Mouse (Mus musculus) lung, embryonic 16.5 days (tissue): ENCODE measurements around the gene Gcgr. TPM values are rescaled to one million over a fixed set of nuclear protein-coding genes. Genes with fewer than 3 reads are reported as not detected.
A peak's percentile ranks its signal among the peaks of the same experiment; 100 is the strongest.

Experiments used
- ATAC-seq: fragments of 200-750 bp; cut with Nextera tagmentation; 2 replicates; pipeline ENCODE4 v1.8.0; 2017; ENCODE audit warnings: low read depth, mild to moderate bottlenecking, moderate library complexity
- H3K27ac ChIP-seq: fragments of 300-500 bp; sonication (generic); 2 replicates; pipeline ENCODE4 v1.5.1; 2014; ENCODE audit warnings: mild to moderate bottlenecking, control low read depth, low read length
- H3K27me3 ChIP-seq: fragments of 300-500 bp; sonication (generic); 2 replicates; pipeline ENCODE4 v1.6.1; 2014; ENCODE audit warnings: low read depth, low read length, mixed read lengths; ENCODE audit not compliant: control insufficient read depth, insufficient read depth
- H3K36me3 ChIP-seq: fragments of 300-500 bp; sonication (generic); 2 replicates; pipeline ENCODE4 v1.6.1; 2014; ENCODE audit warnings: low read length; ENCODE audit not compliant: control insufficient read depth, insufficient read depth
- H3K4me1 ChIP-seq: fragments of 300-500 bp; sonication (generic); replicated peaks from 2 replicates; pipeline ENCODE4 v1.6.1; 2014; ENCODE audit warnings: low read length, mixed read lengths; ENCODE audit not compliant: control insufficient read depth, insufficient read depth
- H3K4me2 ChIP-seq: fragments of 300-500 bp; sonication (generic); 2 replicates; pipeline ENCODE4 v1.6.1; 2014; ENCODE audit warnings: low read depth, low read length, control low read depth
- H3K4me3 ChIP-seq: fragments of 300-500 bp; sonication (generic); 2 replicates; pipeline ENCODE4 v1.5.1; 2014; ENCODE audit warnings: mild to moderate bottlenecking, low read length, control low read depth
- H3K9ac ChIP-seq: fragments of 300-500 bp; sonication (generic); 2 replicates; pipeline ENCODE4 v1.6.1; 2014; ENCODE audit warnings: low read length, control low read depth
- H3K9me3 ChIP-seq: fragments of 300-500 bp; sonication (generic); 2 replicates; pipeline ENCODE4 v1.6.1; 2016; ENCODE audit warnings: low read length; ENCODE audit not compliant: control insufficient read depth
- WGBS: fragments of 180-500 bp; shearing (Covaris S2); extraction: QIAGEN DNeasy Blood & Tissue Kit; methylation state at CpG from one replicate; pipeline ENCODE4 v1.1.7; 2014; 5-methylcytosine and 5-hydroxymethylcytosine counted together
- polyA plus RNA-seq: library from polyadenylated mRNA; unstranded; fragments of >200 nt; fragmentation: Nextera tagmentation; extraction: Ambion mirVana; gene quantifications from 2 replicates; pipeline ENCODE4 v1.2.1, GENCODE M21; 2015

The Gcgr gene
- polyA plus RNA-seq, 1 experiment from 2014 or later: 1.4 TPM

- 95% methylated on average over 2 of the region's 2 CpGs for WGBS
- H3K27ac ChIP-seq: no peak overlapping the region
- H3K9ac ChIP-seq: no peak overlapping the region
- no peak overlapping the region for H3K4me2 ChIP-seq
- H3K4me1 ChIP-seq: peaks cover 7% of the 10 kb centered on the region
- H3K36me3 ChIP-seq: no peaks in the 10 kb centered on the region
- H3K4me3 ChIP-seq: no peak overlapping the region
- no peaks in the 10 kb centered on the region for H3K9me3 ChIP-seq
- H3K27me3 ChIP-seq: peaks cover 32% of the 10 kb centered on the region
- no peak for ATAC-seq
Observed at GRCm38 (mm10) chr11:120525959-120526358, 4.5 kb upstream of the Gcgr start.

- no peaks in the 10 kb centered on the region for H3K9me3 ChIP-seq
- H3K4me2 ChIP-seq: no peak overlapping the region
- no peak overlapping the region for H3K27ac ChIP-seq
- no peak overlapping the region for H3K9ac ChIP-seq
- peaks cover 49% of the 10 kb centered on the region for H3K27me3 ChIP-seq
- H3K4me3 ChIP-seq: no peak overlapping the region
- no peak for ATAC-seq
- H3K4me1 ChIP-seq: peaks cover 10% of the 10 kb centered on the region
- WGBS: 52% methylated on average over 9 of the region's 9 CpGs
- no peaks in the 10 kb centered on the region for H3K36me3 ChIP-seq
Observed at GRCm38 (mm10) chr11:120527690-120528354, 2.7 kb upstream of the Gcgr start.

GRCm38 (mm10) chr11:120528903-120529302, 1.6 kb upstream of the Gcgr start:
- WGBS: 59% methylated on average over 4 of the region's 4 CpGs
- peaks cover 50% of the 10 kb centered on the region for H3K27me3 ChIP-seq
- peaks cover 10% of the 10 kb centered on the region for H3K4me1 ChIP-seq

GRCm38 (mm10) chr11:120531646-120532045, 1.1 kb downstream of the Gcgr start:
- Histone ChIP-seq H3K27ac (no peak overlapping the region), H3K9me3 (no peaks in the 10 kb centered on the region), H3K4me2 (no peak overlapping the region), H3K9ac (no peak overlapping the region), H3K36me3 (no peaks in the 10 kb centered on the region), H3K4me3 (no peak overlapping the region), H3K27me3 (peaks cover 52% of the 10 kb centered on the region), H3K4me1 (peaks cover 10% of the 10 kb centered on the region)
- WGBS: 24% methylated on average over 9 of the region's 9 CpGs
- ATAC-seq: no peak

More at GRCm38 (mm10) chr11:120528903-120529302, 1.6 kb upstream of the Gcgr start:
- Histone ChIP-seq H3K4me2 (no peak overlapping the region), H3K9me3 (no peaks in the 10 kb centered on the region), H3K9ac (no peak overlapping the region), H3K27ac (no peak overlapping the region), H3K36me3 (no peaks in the 10 kb centered on the region), H3K4me3 (no peak overlapping the region)
- no peak for ATAC-seq

- peaks cover 19% of the 10 kb centered on the region for H3K4me1 ChIP-seq
- peaks cover 39% of the 10 kb centered on the region for H3K27me3 ChIP-seq
- no peak overlapping the region for H3K9ac ChIP-seq
- no peak overlapping the region for H3K27ac ChIP-seq
- H3K36me3 ChIP-seq: no peaks in the 10 kb centered on the region
- 83% methylated on average over 8 of the region's 8 CpGs for WGBS
- no peaks in the 10 kb centered on the region for H3K9me3 ChIP-seq
- H3K4me3 ChIP-seq: no peak overlapping the region
- no peak for ATAC-seq
- H3K4me2 ChIP-seq: no peak overlapping the region
Observed at GRCm38 (mm10) chr11:120534093-120534492, 3.6 kb downstream of the Gcgr start.

- H3K4me2 ChIP-seq: no peak overlapping the region
- peaks cover 29% of the 10 kb centered on the region for H3K4me1 ChIP-seq
Observed at GRCm38 (mm10) chr11:120535145-120535544, 4.6 kb downstream of the Gcgr start.

GRCm38 (mm10) chr11:120535804-120536203, 5.3 kb downstream of the Gcgr start:
- H3K4me3 ChIP-seq: no peak overlapping the region
- no peaks in the 10 kb centered on the region for H3K9me3 ChIP-seq
- no peaks in the 10 kb centered on the region for H3K36me3 ChIP-seq
- H3K27ac ChIP-seq: no peak overlapping the region
- H3K4me1 ChIP-seq: peaks cover 29% of the 10 kb centered on the region
- H3K27me3 ChIP-seq: peaks cover 22% of the 10 kb centered on the region
- no peak overlapping the region for H3K9ac ChIP-seq
- H3K4me2 ChIP-seq: no peak overlapping the region
- WGBS: 73% methylated on average over 3 of the region's 3 CpGs
- no peak for ATAC-seq

More at GRCm38 (mm10) chr11:120535145-120535544, 4.6 kb downstream of the Gcgr start:
- no peaks in the 10 kb centered on the region for H3K36me3 ChIP-seq
- H3K27ac ChIP-seq: no peak overlapping the region
- peaks cover 29% of the 10 kb centered on the region for H3K27me3 ChIP-seq
- H3K9me3 ChIP-seq: no peaks in the 10 kb centered on the region
- no peak overlapping the region for H3K4me3 ChIP-seq
- no peak for ATAC-seq
- H3K9ac ChIP-seq: no peak overlapping the region
- 59% methylated on average over 3 of the region's 3 CpGs for WGBS

GRCm38 (mm10) chr11:120538485-120538884, 8.0 kb downstream of the Gcgr start:
- Histone ChIP-seq H3K9ac (peak overlapping the region; percentile 32), H3K27me3 (0 out of 2 replicates have a peak, but pooled peaks cover 2% of the 10 kb centered on the region), H3K4me1 (peaks cover 25% of the 10 kb centered on the region), H3K36me3 (peaks cover 12% of the 10 kb centered on the region), H3K27ac (peak overlapping the region; percentile 76), H3K4me2 (no peak overlapping the region), H3K4me3 (no peak overlapping the region), H3K9me3 (no peaks in the 10 kb centered on the region)
- no peak for ATAC-seq
- WGBS: 56% methylated on average over 3 of the region's 3 CpGs

- WGBS: 30% methylated on average over 8 of the region's 8 CpGs
- ATAC-seq: no peak
- H3K9ac ChIP-seq: peak overlapping the region; percentile 32
Observed at GRCm38 (mm10) chr11:120538955-120539284, 8.4 kb downstream of the Gcgr start.

More at GRCm38 (mm10) chr11:120538955-120539284, 8.4 kb downstream of the Gcgr start:
- Histone ChIP-seq H3K36me3 (peaks cover 15% of the 10 kb centered on the region), H3K4me2 (no peak overlapping the region), H3K4me1 (peaks cover 25% of the 10 kb centered on the region), H3K9me3 (no peaks in the 10 kb centered on the region), H3K27ac (peak overlapping the region; percentile 76), H3K27me3 (0 out of 2 replicates have a peak, but pooled peaks cover 2% of the 10 kb centered on the region), H3K4me3 (no peak overlapping the region)
